Mouse (Mus musculus) MEL (cell line): ENCODE results near the gene Npcd. TPM values are rescaled to one million over a fixed set of nuclear protein-coding genes. Genes with fewer than 3 reads are reported as not detected.
A peak's percentile ranks its signal among the peaks of the same experiment; 100 is the strongest.

Source experiments
- DNase-seq: peaks from one replicate; pipeline ENCODE4 v3.0.0; 2011; ENCODE audit warnings: low read depth, low spot score
- H3K27ac ChIP-seq: 2 replicates; pipeline ENCODE4 v1.5.1; 2012; ENCODE audit warnings: low read depth, mild to moderate bottlenecking, control low read depth, low read length, moderate library complexity; ENCODE audit not compliant: control insufficient read depth
- H3K27me3 ChIP-seq, 2 experiments: fragments of 150-350 bp in 1 of 2; sonication (generic) in 1 of 2; 2 replicates each; pipeline ENCODE4 v1.6.1; 2012; ENCODE audit warnings: low read length in 2 of 2, mild to moderate bottlenecking in 2 of 2, improper control_type of control experiment in 1 of 2, moderate library complexity in 1 of 2; ENCODE audit not compliant: insufficient read depth in 2 of 2, control insufficient read depth in 1 of 2
- H3K36me3 ChIP-seq, 2 experiments: 2 replicates each; pipeline ENCODE4 v1.6.1; 2012 to 2014; ENCODE audit warnings: low read length in 2 of 2, improper control_type of control experiment in 1 of 2, inconsistent platforms in 1 of 2, mild to moderate bottlenecking in 1 of 2; ENCODE audit not compliant: insufficient read depth in 2 of 2, control insufficient read depth in 1 of 2
- H3K4me1 ChIP-seq, 2 experiments: fragments of 150-350 bp in 1 of 2; sonication (generic) in 1 of 2; 2 replicates each; pipeline ENCODE4 v1.6.1; 2012; ENCODE audit warnings: low read length in 2 of 2, improper control_type of control experiment in 1 of 2, mild to moderate bottlenecking in 1 of 2; ENCODE audit not compliant: insufficient read depth in 2 of 2, control insufficient read depth in 1 of 2
- H3K4me3 ChIP-seq, 2 experiments: fragments of 150-350 bp in 1 of 2; sonication (generic) in 1 of 2; 2 replicates each; pipeline ENCODE4 v1.5.1; 2012; ENCODE audit warnings: low read depth in 2 of 2, low read length in 2 of 2, mild to moderate bottlenecking in 2 of 2, moderate library complexity in 2 of 2, control low read depth in 1 of 2, improper control_type of control experiment in 1 of 2; ENCODE audit not compliant: control insufficient read depth in 1 of 2, insufficient read depth in 1 of 2
- H3K79me2 ChIP-seq: 2 replicates; pipeline ENCODE4 v1.6.1; 2012; ENCODE audit warnings: mild to moderate bottlenecking, low read length, moderate library complexity; ENCODE audit not compliant: control insufficient read depth, poor library complexity, insufficient read depth
- H3K9ac ChIP-seq: 2 replicates; pipeline ENCODE4 v1.6.1; 2012; ENCODE audit warnings: low read depth, mild to moderate bottlenecking, control low read depth, low read length, moderate library complexity; ENCODE audit not compliant: control insufficient read depth, poor library complexity, severe bottlenecking
- H3K9me3 ChIP-seq: fragments of 150-350 bp; sonication (generic); replicated peaks from 2 replicates; pipeline ENCODE4 v1.6.1; 2012; ENCODE audit warnings: mild to moderate bottlenecking, low read length, improper control_type of control experiment, moderate library complexity; ENCODE audit not compliant: insufficient read depth
- BHLHE40 ChIP-seq: IDR thresholded peaks from 2 replicates; pipeline ENCODE4 v1.6.1; 2012; ENCODE audit warnings: low read depth, mild to moderate bottlenecking, inconsistent platforms, low read length, improper control_type of control experiment, borderline replicate concordance
- CHD1 ChIP-seq: IDR thresholded peaks from 2 replicates; pipeline ENCODE4 v1.6.1; 2012; ENCODE audit warnings: low read depth, mild to moderate bottlenecking, inconsistent platforms, low read length, improper control_type of control experiment
- CHD2 ChIP-seq: IDR thresholded peaks from 2 replicates; pipeline ENCODE4 v1.6.1; 2011; ENCODE audit warnings: low read length, improper control_type of control experiment
- CTCF ChIP-seq, 3 experiments: IDR thresholded peaks in 2 of 3; conservative IDR thresholded peaks in 1 of 3; 2 replicates each; pipeline ENCODE4 v1.5.1; 2011 to 2012; ENCODE audit warnings: low read length in 3 of 3, low read depth in 2 of 3, mild to moderate bottlenecking in 2 of 3, improper control_type of control experiment in 1 of 3, inconsistent platforms in 1 of 3, mixed read lengths in 1 of 3, moderate library complexity in 1 of 3; ENCODE audit not compliant: control insufficient read depth in 1 of 3, insufficient read depth in 1 of 3, poor library complexity in 1 of 3, severe bottlenecking in 1 of 3
- E2F4 ChIP-seq: IDR thresholded peaks from 2 replicates; pipeline ENCODE4 v1.6.1; 2011; ENCODE audit warnings: low read depth, low read length, improper control_type of control experiment, borderline replicate concordance
- ELF1 ChIP-seq: IDR thresholded peaks from 2 replicates; pipeline ENCODE4 v1.6.1; 2014; ENCODE audit warnings: low read depth, mild to moderate bottlenecking, inconsistent platforms, low read length, improper control_type of control experiment, moderate library complexity
- EP300 ChIP-seq, 2 experiments: IDR thresholded peaks; 2 replicates each; pipeline ENCODE4 v1.6.1; 2011; ENCODE audit warnings: improper control_type of control experiment in 2 of 2, low read length in 2 of 2, low read depth in 1 of 2, mild to moderate bottlenecking in 1 of 2
- ETS1 ChIP-seq: IDR thresholded peaks from 2 replicates; pipeline ENCODE4 v1.6.1; 2012; ENCODE audit warnings: low read depth, mild to moderate bottlenecking, inconsistent platforms, low read length, improper control_type of control experiment, moderate library complexity
- GABPA ChIP-seq: IDR thresholded peaks from 2 replicates; pipeline ENCODE4 v1.6.1; 2012; ENCODE audit warnings: low read depth, mild to moderate bottlenecking, inconsistent platforms, low read length, improper control_type of control experiment, moderate library complexity
- GATA1 ChIP-seq: IDR thresholded peaks from 2 replicates; pipeline ENCODE4 v1.6.1; 2011; ENCODE audit warnings: low read depth, low read length, improper control_type of control experiment
- HCFC1 ChIP-seq: IDR thresholded peaks from 2 replicates; pipeline ENCODE4 v1.6.1; 2012; ENCODE audit warnings: low read depth, mild to moderate bottlenecking, inconsistent platforms, low read length, improper control_type of control experiment, moderate library complexity
- KAT2A ChIP-seq: conservative IDR thresholded peaks from 2 replicates; pipeline ENCODE4 v1.6.1; 2012; ENCODE audit warnings: low read depth, low read length, improper control_type of control experiment, inconsistent platforms
- MAFK ChIP-seq: IDR thresholded peaks from 2 replicates; pipeline ENCODE4 v1.6.1; 2011; ENCODE audit warnings: low read depth, mild to moderate bottlenecking, low read length, improper control_type of control experiment, borderline replicate concordance
- MAX ChIP-seq: IDR thresholded peaks from 2 replicates; pipeline ENCODE4 v1.6.1; 2011; ENCODE audit warnings: low read length, improper control_type of control experiment
- MAZ ChIP-seq: IDR thresholded peaks from 2 replicates; pipeline ENCODE4 v1.6.1; 2012; ENCODE audit warnings: low read depth, mild to moderate bottlenecking, inconsistent platforms, low read length, improper control_type of control experiment
- MEF2A ChIP-seq: IDR thresholded peaks from 2 replicates; pipeline ENCODE4 v1.6.1; 2014; ENCODE audit warnings: low read depth, mild to moderate bottlenecking, inconsistent platforms, low read length, improper control_type of control experiment; ENCODE audit not compliant: poor library complexity, insufficient replicate concordance, severe bottlenecking; ENCODE audit errors: extremely low read depth
- MXI1 ChIP-seq: IDR thresholded peaks from 2 replicates; pipeline ENCODE4 v1.6.1; 2011; ENCODE audit warnings: mild to moderate bottlenecking, low read depth, low read length, improper control_type of control experiment
- MYB ChIP-seq: IDR thresholded peaks from 2 replicates; pipeline ENCODE4 v1.6.1; 2011; ENCODE audit warnings: mild to moderate bottlenecking, low read depth, low read length, improper control_type of control experiment
- MYC ChIP-seq: IDR thresholded peaks from 2 replicates; pipeline ENCODE4 v1.6.1; 2011; ENCODE audit warnings: low read depth, mild to moderate bottlenecking, low read length, improper control_type of control experiment, moderate library complexity
- NELFE ChIP-seq: IDR thresholded peaks from 2 replicates; pipeline ENCODE4 v1.6.1; 2011; ENCODE audit warnings: low read depth, low read length, improper control_type of control experiment
- NRF1 ChIP-seq: IDR thresholded peaks from 2 replicates; pipeline ENCODE4 v1.6.1; 2014; ENCODE audit warnings: low read depth, mild to moderate bottlenecking, inconsistent platforms, low read length, improper control_type of control experiment, moderate library complexity; ENCODE audit not compliant: poor library complexity, insufficient read depth, severe bottlenecking
- POLR2A ChIP-seq, 2 experiments: IDR thresholded peaks; 2 replicates each; pipeline ENCODE4 v1.6.1; 2011 to 2012; ENCODE audit warnings: low read length in 2 of 2, mild to moderate bottlenecking in 2 of 2, control low read depth in 1 of 2, improper control_type of control experiment in 1 of 2, low read depth in 1 of 2, moderate library complexity in 1 of 2; ENCODE audit not compliant: control insufficient read depth in 1 of 2, insufficient read depth in 1 of 2, poor library complexity in 1 of 2
- POLR2AphosphoS2 ChIP-seq: IDR thresholded peaks from 2 replicates; pipeline ENCODE4 v1.6.1; 2011; ENCODE audit warnings: low read length, improper control_type of control experiment
- POLR2AphosphoS5 ChIP-seq: IDR thresholded peaks from 2 replicates; pipeline ENCODE4 v1.6.1; 2012; ENCODE audit warnings: low read depth, borderline replicate concordance, mild to moderate bottlenecking, inconsistent platforms, low read length, moderate library complexity, mixed read lengths
- RAD21 ChIP-seq: IDR thresholded peaks from 2 replicates; pipeline ENCODE4 v1.6.1; 2011; ENCODE audit warnings: mild to moderate bottlenecking, low read depth, low read length, improper control_type of control experiment
- RCOR1 ChIP-seq: IDR thresholded peaks from 2 replicates; pipeline ENCODE4 v1.6.1; 2012; ENCODE audit warnings: low read depth, mild to moderate bottlenecking, inconsistent platforms, low read length, improper control_type of control experiment
- SIN3A ChIP-seq: IDR thresholded peaks from 2 replicates; pipeline ENCODE4 v1.6.1; 2012; ENCODE audit warnings: low read length, improper control_type of control experiment, inconsistent platforms
- SMC3 ChIP-seq: IDR thresholded peaks from 2 replicates; pipeline ENCODE4 v1.6.1; 2011; ENCODE audit warnings: low read depth, low read length, improper control_type of control experiment
- TAL1 ChIP-seq: IDR thresholded peaks from 2 replicates; pipeline ENCODE4 v1.6.1; 2012; ENCODE audit warnings: mild to moderate bottlenecking, inconsistent platforms, low read length, moderate library complexity, mixed read lengths
- TBP ChIP-seq: IDR thresholded peaks from 2 replicates; pipeline ENCODE4 v1.8.0; 2011; ENCODE audit warnings: low read depth, low read length, improper control_type of control experiment
- TCF12 ChIP-seq: IDR thresholded peaks from 2 replicates; pipeline ENCODE4 v1.6.1; 2014; ENCODE audit warnings: low read depth, mild to moderate bottlenecking, inconsistent platforms, low read length, improper control_type of control experiment, moderate library complexity
- UBTF ChIP-seq: IDR thresholded peaks from 2 replicates; pipeline ENCODE4 v1.6.1; 2012; ENCODE audit warnings: low read depth, mild to moderate bottlenecking, inconsistent platforms, low read length, improper control_type of control experiment, moderate library complexity, borderline replicate concordance; ENCODE audit not compliant: insufficient read depth
- USF1 ChIP-seq: IDR thresholded peaks from 2 replicates; pipeline ENCODE4 v1.6.1; 2014; ENCODE audit warnings: low read depth, mild to moderate bottlenecking, inconsistent platforms, low read length, improper control_type of control experiment, moderate library complexity
- ZC3H11A ChIP-seq: IDR thresholded peaks from 2 replicates; pipeline ENCODE4 v1.6.1; 2012; ENCODE audit warnings: low read depth, mild to moderate bottlenecking, inconsistent platforms, low read length, improper control_type of control experiment
- ZMIZ1 ChIP-seq: IDR thresholded peaks from 2 replicates; pipeline ENCODE4 v1.6.1; 2012; ENCODE audit warnings: low read depth, mild to moderate bottlenecking, inconsistent platforms, low read length, improper control_type of control experiment, moderate library complexity
- polyA plus RNA-seq, 2 experiments: library from polyadenylated mRNA; stranded (reverse) in 1 of 2; unstranded in 1 of 2; fragments of >175 nt in 1 of 2; fragments of >200 nt in 1 of 2; gene quantifications; 2 replicates each; pipeline versions ENCODE4 v1.2.1 to v1.2.4; 2012; ENCODE audit warnings: low replicate concordance in 2 of 2, low read depth in 1 of 2; ENCODE audit not compliant: insufficient read length in 2 of 2, insufficient read depth in 1 of 2, missing spikeins in 1 of 2
- total RNA-seq: library from RNA; depleted of rRNA; stranded (reverse); fragments of 300-350 nt; gene quantifications from 2 replicates; pipeline ENCODE4 v1.2.3, GENCODE M21; 2012

The Npcd gene
- total and polyA plus RNA-seq, 3 experiments: not detected

- TF ChIP-seq UBTF (no peak), BHLHE40 (no peak), POLR2AphosphoS2 (no peak)
These were observed 46.4 kb upstream of the Npcd start (continued) for GRCm38 (mm10) chr15:79880477-79880876.

DNA sequence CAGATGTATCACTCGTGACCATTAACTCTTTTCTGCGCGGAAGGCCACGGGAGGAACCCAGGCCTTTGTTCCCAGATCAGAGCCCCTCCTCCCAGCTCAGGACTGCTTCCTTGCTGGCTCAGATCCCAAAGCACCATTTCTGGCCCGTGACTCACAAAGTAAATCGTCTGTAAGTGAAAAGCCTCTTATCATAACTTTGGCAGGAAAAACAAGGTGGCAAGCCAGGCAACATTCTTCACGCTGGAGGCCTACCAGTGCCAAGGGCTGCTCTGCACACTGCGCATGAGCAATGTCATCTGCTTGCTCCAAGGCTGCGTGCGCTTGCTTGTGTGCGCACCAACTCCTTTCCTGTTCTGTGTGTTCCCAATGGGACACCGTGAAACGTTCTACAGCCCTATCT is 45.3 kb upstream of the Npcd start:
- Histone ChIP-seq H3K79me2 (no peaks in the 10 kb centered on the region; the same call in 1 of the 2 replicates), H3K9me3 (no peaks in the 10 kb centered on the region), H3K36me3 (peaks cover 0 to 9% of the 10 kb centered on the region in 2 experiments; a peak in 2 of 4 replicates), H3K27me3 (no peaks in the 10 kb centered on the region), H3K9ac (peak overlapping the region; percentile 69), H3K4me3 (peak overlapping the region; percentile 48 to 59), H3K27ac (peak overlapping the region; percentile 93), H3K4me1 (peaks cover 4 to 21% of the 10 kb centered on the region in 2 experiments)
- DNase-seq: peak; percentile 94
- TF ChIP-seq UBTF (no peak), NELFE (peak; percentile 10; the same call in 1 of the 2 replicates), MXI1 (peak; percentile 86), GATA1 (peak; percentile 41; the same call in 1 of the 2 replicates), HCFC1 (no peak; the same call in 1 of the 2 replicates), MYB (no peak), TAL1 (peak; percentile 54), E2F4 (no peak), KAT2A (no peak), GABPA (no peak), MAZ (no peak), POLR2A (IDR thresholded peaks at IDR 0.05; ENCODE audit: control insufficient read depth in 1 of 2, insufficient read depth in 1 of 2, low read depth in 1 of 2, low read length in 2 of 2, poor library complexity in 1 of 2) (peak in 1 of 2 experiments; percentile 14; a peak in 1 of 4 replicates), RAD21 (no peak), ZC3H11A (no peak), MAFK (no peak), BHLHE40 (peak; percentile 97), POLR2AphosphoS2 (no peak), ETS1 (peak; percentile 90), CTCF (IDR thresholded peaks at IDR 0.05 in 2 of 3, conservative IDR thresholded peaks at IDR 0.05 in 1 of 3; ENCODE audit: control insufficient read depth in 1 of 3, insufficient read depth in 1 of 3, low read depth in 2 of 3, low read length in 3 of 3, poor library complexity in 1 of 3, severe bottlenecking in 1 of 3) (no peak), ZMIZ1 (no peak; the same call in 1 of the 2 replicates), SIN3A (peak; percentile 82), POLR2AphosphoS5 (no peak), MYC (peak; percentile 75), CHD2 (no peak), EP300 (IDR thresholded peaks at IDR 0.05; ENCODE audit: low read depth in 1 of 2, low read length in 2 of 2) (peak; percentile 55 to 59; a peak in 3 of 4 replicates), USF1 (peak; percentile 72), RCOR1 (peak; percentile 59; the same call in 1 of the 2 replicates), TCF12 (peak; percentile 65), SMC3 (no peak), NRF1 (peak; percentile 86), MAX (peak; percentile 59; the same call in 1 of the 2 replicates), ELF1 (peak; percentile 33), MEF2A (peak; percentile 62; the same call in 1 of the 2 replicates), TBP (peak; percentile 67; the same call in 1 of the 2 replicates), CHD1 (no peak)
